Mouse (Mus musculus) megakaryocyte, embryonic 14.5 days (primary cell): ENCODE data around the gene Xbp1.

Source experiments
- FLI1 ChIP-seq: IDR thresholded peaks from 2 replicates; pipeline ENCODE4 v1.6.1; 2012; ENCODE audit warnings: low read length, inconsistent platforms, mixed read lengths
- GATA1 ChIP-seq: IDR thresholded peaks from 3 replicates; pipeline ENCODE4 v1.6.1; 2012; ENCODE audit warnings: mixed read lengths, low read length, inconsistent platforms, borderline replicate concordance

- TF ChIP-seq GATA1 (no peak), FLI1 (no peak)
These were observed 24.6 kb upstream of the Xbp1 start for GRCm38 (mm10) chr11:5495906-5496305.
